Mouse (Mus musculus) CH12.LX (cell line): ENCODE measurements around the gene Trim39. TPM values are rescaled to one million over a fixed set of nuclear protein-coding genes. Genes with fewer than 3 reads are reported as not detected.
A peak's percentile ranks its signal among the peaks of the same experiment; 100 is the strongest.

ENCODE experiments used
- DNase-seq: peaks from one replicate; pipeline ENCODE4 v3.0.0-alpha.2; 2013; ENCODE audit errors: extremely low read depth
- H3K27ac ChIP-seq: 2 replicates; pipeline ENCODE4 v1.5.1; 2012; ENCODE audit warnings: low read depth, mild to moderate bottlenecking, control low read depth, moderate library complexity; ENCODE audit not compliant: insufficient read depth
- H3K27me3 ChIP-seq: replicated peaks from 2 replicates; pipeline ENCODE3; 2012; ENCODE audit warnings: inconsistent platforms
- H3K36me3 ChIP-seq, 2 experiments: replicated peaks in 1 of 2; 2 replicates each; pipeline versions ENCODE3 to v1.6.1; 2012; ENCODE audit warnings: inconsistent platforms in 1 of 2, low read length in 1 of 2, mild to moderate bottlenecking in 1 of 2, mixed read lengths in 1 of 2, moderate library complexity in 1 of 2; ENCODE audit not compliant: control insufficient read depth in 1 of 2, insufficient read depth in 1 of 2
- H3K4me1 ChIP-seq, 2 experiments: 2 replicates each; pipeline ENCODE4 v1.6.1; 2012; ENCODE audit warnings: inconsistent platforms in 1 of 2, moderate library complexity in 1 of 2; ENCODE audit not compliant: insufficient read depth in 2 of 2, control insufficient read depth in 1 of 2
- H3K4me2 ChIP-seq: 2 replicates; pipeline ENCODE4 v1.6.1; 2012; ENCODE audit warnings: low read depth, mild to moderate bottlenecking, control low read depth; ENCODE audit not compliant: poor library complexity, insufficient read depth, severe bottlenecking
- H3K4me3 ChIP-seq, 3 experiments: fragments of 150-350 bp in 1 of 3; sonication (generic) in 1 of 3; replicated peaks in 1 of 3; 2 replicates each; pipeline versions ENCODE3 to v1.5.1; 2011 to 2012; ENCODE audit warnings: low read depth in 2 of 3, low read length in 2 of 3, mild to moderate bottlenecking in 2 of 3, moderate library complexity in 2 of 3, control low read depth in 1 of 3, improper control_type of control experiment in 1 of 3, inconsistent platforms in 1 of 3, mixed read lengths in 1 of 3; ENCODE audit not compliant: poor library complexity in 1 of 3
- H3K79me2 ChIP-seq: replicated peaks from 2 replicates; pipeline ENCODE4 v1.6.1; 2012; ENCODE audit warnings: mild to moderate bottlenecking, moderate library complexity; ENCODE audit not compliant: control insufficient read depth, poor library complexity, insufficient read depth, severe bottlenecking; ENCODE audit errors: extremely low read depth
- H3K9ac ChIP-seq: 2 replicates; pipeline ENCODE4 v1.6.1; 2012; ENCODE audit warnings: low read depth, mild to moderate bottlenecking, control low read depth, moderate library complexity; ENCODE audit not compliant: insufficient read depth
- H3K9me3 ChIP-seq: replicated peaks from 2 replicates; pipeline ENCODE3; 2012; ENCODE audit warnings: low read length, inconsistent platforms, mixed read lengths
- CHD1 ChIP-seq: IDR thresholded peaks from 2 replicates; pipeline ENCODE4 v1.6.1; 2012; ENCODE audit warnings: low read depth, low read length, improper control_type of control experiment, inconsistent platforms
- GABPA ChIP-seq: IDR thresholded peaks from 2 replicates; pipeline ENCODE4 v1.6.1; 2012; ENCODE audit warnings: low read depth, low read length, improper control_type of control experiment, inconsistent platforms; ENCODE audit not compliant: insufficient replicate concordance
- HCFC1 ChIP-seq: IDR thresholded peaks from 2 replicates; pipeline ENCODE4 v1.6.1; 2012; ENCODE audit warnings: low read depth, mild to moderate bottlenecking, inconsistent platforms, low read length, improper control_type of control experiment
- IRF4 ChIP-seq: IDR thresholded peaks from 2 replicates; pipeline ENCODE4 v1.6.1; 2014; ENCODE audit warnings: low read depth, mild to moderate bottlenecking, inconsistent platforms, low read length, improper control_type of control experiment
- JUND ChIP-seq: conservative IDR thresholded peaks from 2 replicates; pipeline ENCODE4 v1.6.1; 2011; ENCODE audit warnings: low read depth, low read length, improper control_type of control experiment
- MYC ChIP-seq: IDR thresholded peaks from 2 replicates; pipeline ENCODE4 v1.6.1; 2011; ENCODE audit warnings: low read depth, mild to moderate bottlenecking, improper control_type of control experiment, low read length
- NRF1 ChIP-seq: IDR thresholded peaks from 2 replicates; pipeline ENCODE4 v1.6.1; 2014; ENCODE audit warnings: low read depth, mild to moderate bottlenecking, inconsistent platforms, low read length, improper control_type of control experiment, moderate library complexity
- PAX5 ChIP-seq: IDR thresholded peaks from 2 replicates; pipeline ENCODE4 v1.6.1; 2012; ENCODE audit warnings: low read length, inconsistent platforms, mixed read lengths
- POLR2AphosphoS2 ChIP-seq: IDR thresholded peaks from 2 replicates; pipeline ENCODE4 v1.6.1; 2011; ENCODE audit warnings: low read depth, low read length, improper control_type of control experiment
- TBP ChIP-seq: conservative IDR thresholded peaks from 2 replicates; pipeline ENCODE4 v1.6.1; 2011; ENCODE audit warnings: low read depth, low read length, improper control_type of control experiment
- UBTF ChIP-seq: IDR thresholded peaks from 2 replicates; pipeline ENCODE4 v1.6.1; 2012; ENCODE audit warnings: low read depth, mild to moderate bottlenecking, inconsistent platforms, low read length, improper control_type of control experiment, moderate library complexity
- USF1 ChIP-seq: IDR thresholded peaks from 2 replicates; pipeline ENCODE4 v1.6.1; 2014; ENCODE audit warnings: low read depth, mild to moderate bottlenecking, inconsistent platforms, low read length, improper control_type of control experiment
- USF2 ChIP-seq: conservative IDR thresholded peaks from 2 replicates; pipeline ENCODE4 v1.6.1; 2011; ENCODE audit warnings: low read depth, low read length, improper control_type of control experiment
- ZC3H11A ChIP-seq: IDR thresholded peaks from 2 replicates; pipeline ENCODE4 v1.6.1; 2012; ENCODE audit warnings: low read depth, mild to moderate bottlenecking, inconsistent platforms, low read length, improper control_type of control experiment
- ZKSCAN1 ChIP-seq: IDR thresholded peaks from 2 replicates; pipeline ENCODE4 v1.6.1; 2012; ENCODE audit warnings: low read depth, inconsistent platforms, low read length, improper control_type of control experiment, borderline replicate concordance
- dilution Hi-C: fragments of 300-500 bp; cut with MboI; formaldehyde crosslinking; loops from 2 replicates; pipeline ENCODE4 v1.14.3; 2020; ENCODE audit warnings: low sequenced_read_pairs; ENCODE audit not compliant: extremely low pct_unique_long_range_greater_than_20kb, extremely low pct_ligation_motif_present
- in situ Hi-C: fragments of 300-500 bp; cut with MboI; formaldehyde crosslinking; loops from 3 replicates; pipeline ENCODE4 v1.14.3; 2019; ENCODE audit warnings: low sequenced_read_pairs, low pct_ligation_motif_present, low pct_unique_long_range_greater_than_20kb, mixed read lengths
- polyA plus RNA-seq: library from polyadenylated mRNA; unstranded; fragments of >175 nt; gene quantifications from 2 replicates; pipeline ENCODE4 v1.2.1, GENCODE M21; 2012; ENCODE audit warnings: low read depth; ENCODE audit not compliant: insufficient read length
- total RNA-seq, 2 experiments: library from RNA; depleted of rRNA; stranded (reverse); fragments of 300-350 nt in 1 of 2; fragments of >200 nt in 1 of 2; gene quantifications; 2 replicates each; pipeline ENCODE4 v1.2.3; 2012 to 2014

The Trim39 gene
- total and polyA plus RNA-seq, 3 experiments: 10.4 to 14.2 (median 11.1) TPM

- in situ Hi-C loops: no loop called here
- Histone ChIP-seq H3K4me3 (no peak overlapping the region), H3K27ac (no peak overlapping the region), H3K9ac (no peak overlapping the region), H3K9me3 (no peaks in the 10 kb centered on the region), H3K79me2 (peaks cover 5% of the 10 kb centered on the region; the same call in 1 of the 2 replicates), H3K4me1 (no peaks in the 10 kb centered on the region), H3K4me2 (no peak overlapping the region), H3K36me3 (peaks cover 21 to 44% of the 10 kb centered on the region in 2 experiments), H3K27me3 (no peaks in the 10 kb centered on the region)
- no peak for DNase-seq
- TF ChIP-seq ZKSCAN1 (no peak), IRF4 (no peak), TBP (no peak), USF1 (no peak), UBTF (no peak), CHD1 (no peak), GABPA (no peak), JUND (no peak), USF2 (no peak), NRF1 (no peak), POLR2AphosphoS2 (no peak), PAX5 (no peak), HCFC1 (no peak)
- dilution Hi-C loops: no loop called here
These were observed 9.6 kb upstream of the Trim39 start for GRCm38 (mm10) chr17:36281521-36282245.

GRCm38 (mm10) chr17:36274776-36275175 is 2.7 kb upstream of the Trim39 start:
- DNase-seq: no peak
- dilution Hi-C loops: no loop called here
- TF ChIP-seq ZC3H11A: no peak
- no peak for TF ChIP-seq MYC
- TF ChIP-seq NRF1: no peak
- no peak for TF ChIP-seq USF2
- no peak for TF ChIP-seq JUND
- no peak for TF ChIP-seq TBP
- TF ChIP-seq IRF4: no peak
- TF ChIP-seq, all 38 proteins: peak for 0
- in situ Hi-C loops: no loop called here
- Histone ChIP-seq H3K4me1 (peaks cover 4 to 40% of the 10 kb centered on the region in 2 experiments), H3K36me3 (peaks cover 19 to 50% of the 10 kb centered on the region in 2 experiments), H3K9me3 (peaks cover 2% of the 10 kb centered on the region), H3K4me2 (peak overlapping the region; percentile 17), H3K9ac (0 out of 2 replicates have a peak overlapping the region, but pooled peaks have one; percentile 25), H3K79me2 (peaks cover 50% of the 10 kb centered on the region), H3K27me3 (no peaks in the 10 kb centered on the region), H3K27ac (no peak overlapping the region), H3K4me3 (no peak overlapping the region)
